Mouse (Mus musculus) midbrain, embryonic 12.5 days (tissue): ENCODE data around the gene Pnp2. TPM values are rescaled to one million over a fixed set of nuclear protein-coding genes. Genes with fewer than 3 reads are reported as not detected.

Experiments
- ATAC-seq: fragments of 200-750 bp; cut with Nextera tagmentation; 2 replicates; pipeline ENCODE4 v1.8.0; 2017; ENCODE audit warnings: low read depth, moderate TSS enrichment, moderate library complexity; ENCODE audit not compliant: low FRiP score
- H3K27ac ChIP-seq: fragments of 300-500 bp; sonication (generic); replicated peaks from 2 replicates; pipeline ENCODE4 v1.5.1; 2016; ENCODE audit warnings: mild to moderate bottlenecking
- H3K27me3 ChIP-seq: fragments of 300-500 bp; sonication (generic); 2 replicates; pipeline ENCODE4 v1.6.1; 2016; ENCODE audit warnings: mild to moderate bottlenecking
- H3K36me3 ChIP-seq: fragments of 300-500 bp; sonication (generic); 2 replicates; pipeline ENCODE4 v1.6.1; 2016
- H3K4me1 ChIP-seq: fragments of 300-500 bp; sonication (generic); 2 replicates; pipeline ENCODE4 v1.6.1; 2016
- H3K4me2 ChIP-seq: fragments of 300-500 bp; sonication (generic); replicated peaks from 2 replicates; pipeline ENCODE4 v1.6.1; 2016; ENCODE audit warnings: mild to moderate bottlenecking, moderate library complexity
- H3K4me3 ChIP-seq: fragments of 300-500 bp; sonication (generic); 2 replicates; pipeline ENCODE4 v1.5.1; 2016; ENCODE audit warnings: mild to moderate bottlenecking
- H3K9ac ChIP-seq: fragments of 300-500 bp; sonication (generic); replicated peaks from 2 replicates; pipeline ENCODE4 v1.6.1; 2016; ENCODE audit warnings: mild to moderate bottlenecking, moderate library complexity
- H3K9me3 ChIP-seq: fragments of 300-500 bp; sonication (generic); 2 replicates; pipeline ENCODE4 v1.6.1; 2016; ENCODE audit warnings: mild to moderate bottlenecking
- WGBS: fragments of 180-500 bp; shearing (Covaris S2); methylation state at CpG from one replicate; pipeline ENCODE4 v1.1.7; 2016; 5-methylcytosine and 5-hydroxymethylcytosine counted together
- polyA plus RNA-seq: library from polyadenylated mRNA; unstranded; fragments of >200 nt; fragmentation: Nextera tagmentation; extraction: Ambion mirVana; gene quantifications from 2 replicates; pipeline ENCODE4 v1.2.1, GENCODE M21; 2016

Pnp2 gene
- polyA plus RNA-seq, 1 experiment from 2014 or later: 0.52 TPM

DNA sequence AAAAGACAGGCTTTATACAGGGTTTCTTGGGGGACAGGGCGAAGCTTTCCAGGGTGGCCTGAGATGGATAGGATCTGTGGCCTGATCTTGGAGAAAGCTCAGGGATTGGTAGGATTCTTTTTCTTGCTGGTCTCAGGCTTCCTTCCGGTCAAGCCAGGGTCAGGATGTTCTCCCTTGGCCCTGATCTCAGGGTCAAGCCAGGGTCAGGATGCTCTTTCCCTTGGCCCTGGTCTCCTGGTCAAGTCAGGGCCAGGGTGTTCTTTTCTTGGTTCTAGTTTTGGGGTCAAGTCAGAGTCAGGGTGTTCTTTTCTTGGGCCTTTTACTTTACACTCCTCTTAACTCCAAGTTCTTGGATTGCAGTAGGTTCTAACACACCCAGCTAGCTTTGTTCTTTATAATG is 31.9 kb downstream of the Pnp2 start:
- WGBS: 85% methylated on average over 2 of the region's 2 CpGs
- ATAC-seq: no peak
- H3K27me3 ChIP-seq: no peaks in the 10 kb centered on the region
- H3K4me3 ChIP-seq: no peak overlapping the region
- no peaks in the 10 kb centered on the region for H3K9me3 ChIP-seq
- H3K4me2 ChIP-seq: no peak overlapping the region
- no peak overlapping the region for H3K27ac ChIP-seq
- H3K9ac ChIP-seq: no peak overlapping the region
- no peaks in the 10 kb centered on the region for H3K4me1 ChIP-seq
- no peaks in the 10 kb centered on the region for H3K36me3 ChIP-seq

DNA sequence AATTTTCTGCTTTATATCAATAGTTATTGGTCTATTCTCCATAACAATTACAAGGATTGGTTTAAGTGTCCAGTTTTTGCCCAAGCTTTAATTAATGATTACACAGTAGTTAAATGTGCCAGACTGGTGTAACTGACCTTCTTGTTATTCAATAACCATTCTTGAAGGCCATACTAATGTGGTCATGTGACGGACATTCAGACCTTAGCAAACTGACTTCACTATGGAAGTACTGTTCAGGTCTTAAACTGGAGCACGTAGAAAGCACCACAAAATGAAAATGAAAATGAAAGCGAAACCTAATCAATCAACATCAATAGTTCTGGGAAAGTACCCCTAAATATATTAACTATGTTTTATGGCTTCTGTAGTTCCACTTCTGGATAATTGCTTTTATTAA is 35.2 kb downstream of the Pnp2 start:
- no peak overlapping the region for H3K27ac ChIP-seq
- H3K27me3 ChIP-seq: no peaks in the 10 kb centered on the region
- ATAC-seq: no peak
- no peak overlapping the region for H3K9ac ChIP-seq
- H3K4me1 ChIP-seq: no peaks in the 10 kb centered on the region
- no peaks in the 10 kb centered on the region for H3K9me3 ChIP-seq
- no peak overlapping the region for H3K4me2 ChIP-seq
- H3K36me3 ChIP-seq: no peaks in the 10 kb centered on the region
- 84% methylated on average over 3 of the region's 3 CpGs for WGBS
- H3K4me3 ChIP-seq: no peak overlapping the region

GRCm38 (mm10) chr14:50997088-50997487 is 41.3 kb downstream of the Pnp2 start:
- no peak for ATAC-seq
- Histone ChIP-seq H3K27me3 (no peaks in the 10 kb centered on the region), H3K4me1 (no peaks in the 10 kb centered on the region), H3K36me3 (no peaks in the 10 kb centered on the region), H3K4me3 (no peak overlapping the region), H3K9me3 (no peaks in the 10 kb centered on the region), H3K27ac (no peak overlapping the region), H3K9ac (no peak overlapping the region), H3K4me2 (no peak overlapping the region)
- WGBS: 86% methylated on average over 3 of the region's 3 CpGs

DNA sequence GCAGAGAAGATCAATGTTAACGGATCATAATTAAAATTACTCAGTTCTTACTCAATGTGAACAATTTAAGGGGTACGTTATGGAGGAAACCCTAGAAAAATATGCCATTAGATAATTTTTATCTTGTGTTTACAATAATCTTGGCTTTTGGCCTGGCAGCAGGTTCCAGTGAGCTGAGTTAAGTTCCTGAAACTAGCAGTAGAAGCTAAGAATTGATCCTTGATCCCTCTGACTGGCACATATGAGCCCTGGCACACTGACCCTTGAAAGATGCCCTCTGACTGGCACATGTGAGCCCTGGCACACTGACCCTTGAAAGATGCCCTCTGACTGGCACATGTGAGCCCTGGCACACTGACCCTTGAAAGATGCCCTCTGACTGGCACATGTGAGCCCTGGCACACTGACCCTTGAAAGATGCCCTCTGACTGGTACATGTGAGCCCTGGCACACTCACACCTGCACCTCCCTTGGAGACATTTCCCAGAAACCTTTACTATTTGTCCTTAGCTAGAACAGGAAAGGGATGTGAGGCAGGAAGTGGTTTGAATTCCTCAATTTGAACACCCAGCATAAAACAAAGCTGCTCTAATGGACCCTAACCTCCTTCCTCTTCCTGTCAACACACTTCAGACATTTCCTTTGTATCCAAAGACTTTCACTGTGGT is 42.3 kb downstream of the Pnp2 start:
- no peak overlapping the region for H3K4me2 ChIP-seq
- H3K27ac ChIP-seq: no peak overlapping the region
- H3K4me3 ChIP-seq: no peak overlapping the region
- no peaks in the 10 kb centered on the region for H3K9me3 ChIP-seq
- no peaks in the 10 kb centered on the region for H3K4me1 ChIP-seq
- H3K27me3 ChIP-seq: no peaks in the 10 kb centered on the region
- no peaks in the 10 kb centered on the region for H3K36me3 ChIP-seq
- no peak for ATAC-seq
- no peak overlapping the region for H3K9ac ChIP-seq
- 87% methylated on average over 2 of the region's 2 CpGs for WGBS

GRCm38 (mm10) chr14:51007152-51007801 is 51.5 kb downstream of the Pnp2 start, which contains the start of gene Rnase10:
Rnase10 (plus strand) TSS chr14:51007751.
- no peak within 1 kb of the TSS for H3K4me3 ChIP-seq
- WGBS: 90% methylated on average over 8 of the region's 8 CpGs
- H3K27ac ChIP-seq: no peak within 1 kb of the TSS

DNA sequence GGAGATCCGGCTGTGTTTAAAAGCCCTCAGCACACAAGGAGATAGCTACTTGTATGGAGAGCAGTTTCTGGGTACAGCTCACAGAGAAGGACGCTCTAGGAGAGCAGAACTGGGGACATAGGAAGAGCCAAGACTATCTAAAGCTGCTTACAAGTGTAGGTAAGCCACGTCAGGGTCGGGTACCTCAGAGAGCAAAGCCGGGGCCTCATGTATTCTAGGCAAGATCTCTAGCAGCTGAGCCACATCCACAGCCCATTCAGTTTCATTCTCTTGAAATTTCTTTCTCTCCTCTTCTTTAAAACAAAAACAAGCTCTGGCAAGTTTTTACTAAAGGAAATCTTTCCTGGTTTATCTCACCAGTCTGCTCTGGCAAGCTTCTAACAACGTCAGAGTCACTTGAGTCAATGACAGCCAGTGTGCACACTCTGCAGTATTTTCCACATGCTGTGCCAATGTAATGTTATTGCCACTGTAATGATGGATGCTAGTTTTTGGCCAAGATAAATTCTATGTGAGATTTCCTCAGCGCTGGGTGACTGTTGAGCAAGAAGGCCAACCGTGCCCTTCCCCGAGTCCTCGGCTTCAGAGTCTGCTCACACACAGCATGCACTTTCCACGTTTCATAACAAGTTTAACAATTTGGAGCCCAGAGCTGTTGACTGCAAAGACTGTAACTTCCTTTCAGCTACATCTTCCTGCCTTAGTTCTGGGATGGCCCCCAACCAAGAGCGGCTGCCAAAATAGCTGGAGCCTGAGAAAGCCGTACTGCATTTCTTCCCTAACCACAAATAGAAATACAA is 52.3 kb downstream of the Pnp2 start:
- Histone ChIP-seq H3K27ac (no peak overlapping the region), H3K36me3 (no peaks in the 10 kb centered on the region), H3K9ac (no peak overlapping the region), H3K27me3 (no peaks in the 10 kb centered on the region), H3K4me2 (no peak overlapping the region), H3K4me1 (no peaks in the 10 kb centered on the region), H3K4me3 (no peak overlapping the region), H3K9me3 (no peaks in the 10 kb centered on the region)
- WGBS: 84% methylated on average over 13 of the region's 13 CpGs
- no peak for ATAC-seq

More at GRCm38 (mm10) chr14:51007152-51007801, 51.5 kb downstream of the Pnp2 start, which contains the start of gene Rnase10:
- Histone ChIP-seq H3K9me3 (no peaks in the 10 kb centered on the region), H3K4me2 (no peak within 1 kb of the TSS), H3K9ac (no peak within 1 kb of the TSS), H3K4me1 (no peaks in the 10 kb centered on the region), H3K36me3 (no peaks in the 10 kb centered on the region), H3K27me3 (no peaks in the 10 kb centered on the region)
- ATAC-seq: no peak

- no peaks in the 10 kb centered on the region for H3K27me3 ChIP-seq
- no peaks in the 10 kb centered on the region for H3K4me1 ChIP-seq
- no peaks in the 10 kb centered on the region for H3K36me3 ChIP-seq
- 91% methylated on average over 4 of the region's 4 CpGs for WGBS
- H3K4me2 ChIP-seq: no peak overlapping the region
- H3K4me3 ChIP-seq: no peak overlapping the region
- ATAC-seq: no peak
- no peak overlapping the region for H3K27ac ChIP-seq
- no peaks in the 10 kb centered on the region for H3K9me3 ChIP-seq
- H3K9ac ChIP-seq: no peak overlapping the region
These were observed 53.0 kb downstream of the Pnp2 start for GRCm38 (mm10) chr14:51008781-51009180.

DNA sequence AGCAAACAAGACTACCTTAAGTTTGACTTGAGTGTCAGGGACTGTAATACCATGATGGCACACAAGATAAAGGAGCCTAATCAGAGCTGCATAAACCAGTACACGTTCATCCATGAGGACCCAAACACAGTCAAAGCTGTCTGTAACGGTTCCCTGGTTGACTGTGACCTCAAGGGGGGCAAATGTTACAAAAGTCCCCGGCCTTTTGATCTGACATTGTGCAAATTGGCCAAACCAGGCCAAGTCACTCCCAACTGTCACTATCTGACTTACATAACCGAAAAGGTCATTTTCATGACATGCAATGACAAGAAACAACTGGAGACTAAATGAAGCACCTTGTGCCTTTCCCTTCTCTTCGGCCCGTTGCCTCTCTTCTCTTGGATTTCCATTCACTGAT is 53.8 kb downstream of the Pnp2 start:
- H3K4me2 ChIP-seq: no peak overlapping the region
- no peaks in the 10 kb centered on the region for H3K27me3 ChIP-seq
- no peak overlapping the region for H3K9ac ChIP-seq
- H3K4me1 ChIP-seq: no peaks in the 10 kb centered on the region
- no peak for ATAC-seq
- no peaks in the 10 kb centered on the region for H3K36me3 ChIP-seq
- H3K9me3 ChIP-seq: no peaks in the 10 kb centered on the region
- 87% methylated on average over 6 of the region's 6 CpGs for WGBS
- H3K4me3 ChIP-seq: no peak overlapping the region
- no peak overlapping the region for H3K27ac ChIP-seq

Other genes starting within 250 kb of the Pnp2 start
- gene Olfr748, start 248.6 kb upstream of the Pnp2 start, polyA plus RNA-seq: not detected in 2 replicates
- gene Olfr749, start 210.9 kb upstream of the Pnp2 start, polyA plus RNA-seq: not detected in 2 replicates
- gene Ttc5, start 170.5 kb upstream of the Pnp2 start, polyA plus RNA-seq: 108 and 121 TPM in 2 replicates
- not detected in 2 replicates for gene Ccnb1ip1, start 148.3 kb upstream of the Pnp2 start, polyA plus RNA-seq
- gene Parp2, start 148.2 kb upstream of the Pnp2 start, polyA plus RNA-seq: 52.1 and 55.8 TPM in 2 replicates
- gene Tep1, start 85.4 kb upstream of the Pnp2 start, polyA plus RNA-seq: 3.7 and 5.1 TPM in 2 replicates
- gene Klhl33, start 58.5 kb upstream of the Pnp2 start, polyA plus RNA-seq: 0.35 and 0.60 TPM in 2 replicates
- gene Osgep, start 31.1 kb upstream of the Pnp2 start, polyA plus RNA-seq: 141 and 147 TPM in 2 replicates
- 321 and 333 TPM in 2 replicates for gene Apex1, start 31.0 kb upstream of the Pnp2 start, polyA plus RNA-seq
- gene Pip4p1, start 25.1 kb upstream of the Pnp2 start, polyA plus RNA-seq: 68.3 and 72.8 TPM in 2 replicates
- gene Pnp, start 24.9 kb upstream of the Pnp2 start, polyA plus RNA-seq: 50.0 and 50.1 TPM in 2 replicates
- gene Gm49342, start 11.5 kb upstream of the Pnp2 start, polyA plus RNA-seq: not detected in 2 replicates
- not detected in 2 replicates for gene Rnase10, start 51.8 kb downstream of the Pnp2 start, polyA plus RNA-seq
- gene Rnase9, start 85.9 kb downstream of the Pnp2 start, polyA plus RNA-seq: not detected in 2 replicates
- not detected in 2 replicates for gene Rnase11, start 94.2 kb downstream of the Pnp2 start, polyA plus RNA-seq
- not detected in 2 replicates for gene Rnase12, start 101.7 kb downstream of the Pnp2 start, polyA plus RNA-seq
- 0.03 TPM in 1 of 2 replicates, not detected in the other for gene Olfr750, start 118.4 kb downstream of the Pnp2 start, polyA plus RNA-seq
- gene Rnase4, start 135.1 kb downstream of the Pnp2 start, polyA plus RNA-seq: 12.0 and 14.2 TPM in 2 replicates
- 1.9 and 3.2 TPM in 2 replicates for gene Ang, start 135.2 kb downstream of the Pnp2 start, polyA plus RNA-seq
- gene Eddm3b, start 158.4 kb downstream of the Pnp2 start, polyA plus RNA-seq: not detected in 2 replicates
- 0.43 and 0.50 TPM in 2 replicates for gene Rnase6, start 167.9 kb downstream of the Pnp2 start, polyA plus RNA-seq
- gene Rnase1, start 190.8 kb downstream of the Pnp2 start, polyA plus RNA-seq: not detected in 2 replicates
- not detected in 2 replicates for gene Rnase2b, start 206.3 kb downstream of the Pnp2 start, polyA plus RNA-seq
- gene Ang2, start 243.2 kb downstream of the Pnp2 start, polyA plus RNA-seq: not detected in 2 replicates
- not detected in 2 replicates for gene Ear14, start 247.4 kb downstream of the Pnp2 start, polyA plus RNA-seq